Mouse (Mus musculus): ENCODE results near the gene Olfr559.

Olfr559 gene

GRCm38 (mm10) chr7:102727391-102727790, at the start of gene Olfr559:
Gene Olfr559, minus strand, starts transcription at chr7:102727491.
- no peak for DNase-seq (ENCODE audit: low read depth)

DNA sequence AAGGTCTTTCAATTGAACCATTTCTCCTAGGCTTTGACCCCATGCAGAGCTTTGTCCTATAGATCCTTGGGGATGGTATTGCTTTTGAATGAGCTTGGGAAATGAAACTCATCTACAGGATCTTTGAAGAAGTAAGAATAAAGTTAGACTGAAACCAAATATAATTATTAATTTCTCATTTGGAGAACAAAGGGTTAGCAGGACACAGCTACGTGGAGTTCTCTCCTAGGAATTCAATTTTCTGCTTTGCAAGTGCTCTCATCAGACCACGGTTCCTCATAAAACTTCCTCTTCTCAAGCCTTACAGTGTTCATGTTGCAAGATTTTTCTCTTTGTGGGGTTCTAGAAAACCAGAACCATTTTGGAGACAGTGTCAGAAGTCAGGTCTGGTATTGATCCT, 43.6 kb upstream of the Olfr559 start, which contains the start of gene Olfr561:
Olfr561 (plus strand) TSS at position 301 of the 400 bp plus-strand sequence.
- no peak for DNase-seq (ENCODE audit: low read depth)

DNA sequence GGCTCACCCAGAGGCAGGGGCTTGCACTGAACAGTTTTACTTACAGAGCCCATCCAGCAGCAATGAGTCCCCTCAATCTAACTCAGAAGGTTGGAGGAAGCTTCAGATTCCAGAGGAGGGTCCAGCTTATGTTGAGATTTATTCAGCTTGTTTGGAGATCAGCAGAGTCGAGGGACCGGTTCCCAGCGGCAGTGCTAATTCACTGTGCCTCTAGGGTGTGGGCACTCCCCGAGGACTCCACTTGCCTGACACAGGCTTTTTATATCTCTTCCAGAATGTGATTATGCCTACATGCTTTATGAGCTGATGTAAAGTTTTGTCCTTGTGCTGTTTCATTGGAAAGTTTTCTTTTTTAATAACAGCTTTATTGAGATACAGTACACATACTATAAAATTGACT, 32.0 kb upstream of the Olfr559 start, which contains the start of the genes Olfr560 and Olfr78:
Olfr560 (minus strand) TSS at position 101 of the 400 bp plus-strand sequence.
Olfr78 (minus strand) TSS at position 206 of the 400 bp plus-strand sequence.
- DNase-seq (ENCODE audit: low read depth), result no peak

DNA sequence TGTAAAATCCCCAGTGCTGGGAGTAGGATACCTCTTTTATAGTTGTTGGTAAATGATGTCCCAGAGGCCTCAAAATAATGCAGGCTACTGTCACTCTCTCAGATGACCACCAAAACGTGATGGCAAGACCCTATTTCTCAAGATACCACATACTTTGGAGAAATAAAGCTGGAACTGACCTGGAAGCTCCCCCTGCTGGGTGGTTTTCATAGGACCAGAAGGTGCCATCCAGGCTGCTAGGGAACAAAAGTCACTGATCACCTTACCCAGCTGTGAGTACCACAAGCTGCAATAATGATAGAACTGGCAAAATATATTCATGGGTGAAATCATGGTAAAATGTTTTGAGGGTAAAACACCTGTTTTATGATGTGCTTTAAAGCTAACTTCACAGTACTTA, 24.8 kb upstream of the Olfr559 start:
- peak; percentile 17 for DNase-seq (ENCODE audit: low read depth)

DNA sequence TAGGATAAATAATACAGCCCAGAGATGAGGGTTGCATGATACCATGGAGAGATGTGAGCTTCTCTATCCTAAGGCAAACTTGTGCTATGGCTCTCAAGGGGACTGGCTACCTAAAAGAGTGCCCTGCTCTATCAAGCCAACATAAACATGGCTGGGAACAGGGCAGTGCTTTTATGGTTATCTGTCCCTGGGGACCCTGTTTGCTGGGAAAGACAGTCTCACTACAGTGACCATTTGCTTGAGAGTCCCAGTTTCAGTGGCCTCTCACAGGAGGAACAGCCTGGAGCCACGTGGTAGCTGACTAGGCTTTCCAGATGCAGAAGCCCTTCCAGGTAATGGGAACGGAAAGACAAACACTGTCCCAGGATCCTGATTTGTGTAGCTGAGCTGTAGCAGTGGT, 10.4 kb upstream of the Olfr559 start:
- DNase-seq (ENCODE audit: low read depth), result no peak

DNA sequence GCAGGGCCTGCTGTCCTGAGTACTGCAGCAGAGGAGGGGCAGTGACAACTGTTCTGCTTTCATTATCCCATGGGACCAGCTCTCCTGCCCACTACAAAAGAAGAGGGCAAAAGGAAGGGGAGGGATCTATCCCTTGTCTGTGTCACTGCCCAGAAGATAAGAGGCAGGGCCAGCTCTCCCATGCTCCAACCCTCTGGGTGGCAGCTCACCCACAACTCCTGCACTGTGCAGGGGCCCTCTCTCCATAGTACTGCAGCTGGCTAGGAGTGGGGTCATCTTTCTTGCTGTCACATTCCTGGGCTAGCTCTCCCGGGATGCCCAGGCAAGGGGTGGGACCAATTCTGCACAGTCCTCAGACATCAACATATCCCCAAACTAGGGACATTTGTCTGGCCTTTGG, 6.5 kb upstream of the Olfr559 start:
- DNase-seq (ENCODE audit: low read depth), result no peak

DNA sequence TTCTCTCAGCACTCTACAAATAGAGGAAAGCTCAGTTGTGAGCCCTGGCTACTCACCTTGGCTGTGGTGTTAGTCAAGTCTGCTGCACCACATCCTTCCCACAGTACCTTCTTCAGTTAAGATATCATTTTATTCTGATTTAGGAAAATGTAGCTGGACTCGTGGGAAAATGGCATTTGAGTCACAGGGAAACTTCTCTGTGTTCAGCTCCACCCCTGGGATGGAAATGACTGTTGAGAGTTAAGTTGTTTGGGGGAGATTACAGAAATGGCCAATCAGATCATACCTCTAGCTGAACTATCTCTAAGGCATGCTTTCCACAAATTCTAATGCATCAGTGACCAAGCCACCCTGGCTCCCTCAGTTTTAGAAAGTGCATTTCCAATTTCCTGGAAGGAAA, 8.3 kb downstream of the Olfr559 start, which contains the start of gene Olfr33:
Olfr33 (minus strand) TSS at position 101 of the 400 bp plus-strand sequence.
- no peak for DNase-seq (ENCODE audit: low read depth)

- no peak for DNase-seq (ENCODE audit: low read depth)
Measured at GRCm38 (mm10) chr7:102701915-102702314, 25.4 kb downstream of the Olfr559 start, which contains the start of gene Olfr558. Gene Olfr558, plus strand, starts transcription at chr7:102702215.

DNA sequence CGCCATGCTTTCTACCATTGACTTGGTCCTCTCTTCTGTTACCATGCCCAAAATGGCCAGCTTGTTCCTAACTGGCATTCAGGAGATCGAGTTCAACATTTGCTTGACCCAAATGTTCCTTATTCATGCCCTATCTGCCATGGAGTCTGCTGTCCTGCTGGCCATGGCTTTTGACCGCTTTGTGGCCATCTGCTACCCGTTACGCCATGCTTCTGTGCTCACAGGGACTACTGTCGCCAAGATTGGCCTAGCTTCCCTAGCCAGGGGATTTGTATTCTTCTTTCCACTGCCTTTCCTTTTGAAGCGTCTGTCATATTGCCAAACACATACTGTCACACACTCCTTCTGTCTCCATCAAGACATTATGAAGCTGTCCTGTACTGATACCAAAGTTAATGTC, 28.8 kb downstream of the Olfr559 start:
- DNase-seq (ENCODE audit: low read depth), result no peak

DNA sequence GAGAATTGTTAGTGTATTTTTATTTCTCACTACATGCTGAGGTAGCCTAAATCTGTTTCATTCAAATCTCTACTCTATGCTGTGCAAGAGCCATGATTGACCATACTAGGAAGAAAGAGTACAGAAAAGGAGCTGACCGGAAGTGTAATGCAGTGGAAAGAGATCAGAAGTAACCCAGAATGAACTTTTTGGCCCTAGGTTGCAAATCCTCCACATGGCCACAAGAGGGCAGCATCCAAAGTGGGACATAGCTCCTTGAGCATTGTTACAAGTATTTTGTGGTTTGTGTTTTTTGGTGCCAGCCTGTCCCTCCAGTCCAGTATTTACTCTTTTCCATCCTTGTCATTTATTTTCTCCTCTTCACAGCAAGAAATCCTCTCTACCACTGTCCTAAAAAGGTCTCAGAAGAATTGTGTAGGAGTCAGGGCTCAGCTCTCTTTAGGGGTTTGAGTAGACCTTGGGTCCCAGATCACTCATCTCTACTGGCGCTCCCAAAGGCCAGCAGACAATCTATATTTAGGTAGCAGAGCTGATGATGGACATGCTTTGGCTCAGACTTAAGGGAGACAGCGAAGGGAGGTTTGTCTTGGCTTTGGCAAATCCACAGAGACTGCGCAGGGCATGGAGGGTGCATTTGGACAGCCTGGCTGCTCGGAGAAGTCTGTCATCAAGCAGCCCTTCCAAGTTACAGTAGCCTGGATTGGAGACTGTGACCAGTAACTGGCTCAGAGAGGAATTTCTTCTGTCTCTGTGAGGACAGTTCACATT, 31.7 kb downstream of the Olfr559 start, which contains the start of gene Olfr557:
Olfr557 (plus strand) TSS at position 553 of the 768 bp plus-strand sequence.
- DNase-seq (ENCODE audit: low read depth), result peak; percentile 80

DNA sequence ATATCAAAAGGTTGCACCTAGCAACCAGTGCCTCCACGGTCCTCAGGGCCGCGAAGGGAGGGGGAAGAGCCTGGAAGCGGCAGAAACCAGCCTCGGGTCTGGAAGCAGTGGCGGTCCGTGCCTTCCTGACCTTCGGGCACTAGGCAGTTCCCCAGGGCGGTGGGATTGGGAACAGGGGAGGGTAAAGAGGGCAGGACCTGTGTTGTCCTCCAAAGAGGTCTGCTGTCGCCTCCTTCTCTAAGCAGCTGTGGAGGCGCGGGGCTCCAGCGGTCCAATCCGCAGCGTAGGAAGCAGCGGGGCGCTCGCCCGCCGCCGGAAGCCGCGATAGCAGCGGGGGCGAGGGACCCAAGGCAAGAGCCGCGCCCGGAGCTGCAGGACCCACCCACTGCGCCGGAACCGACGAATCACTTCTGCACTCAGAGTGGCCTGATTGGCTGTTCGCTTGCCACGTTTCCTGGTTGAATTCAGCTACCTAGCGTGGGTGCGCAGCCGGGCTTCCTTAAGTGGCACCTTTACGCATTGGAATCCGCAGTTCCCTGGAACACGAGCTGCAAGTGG, 40.3 kb downstream of the Olfr559 start, which contains the start of gene Trim68:
Trim68 (minus strand) TSS at position 384 of the 558 bp plus-strand sequence.
- peak; percentile 95 for DNase-seq (ENCODE audit: low read depth)

DNA sequence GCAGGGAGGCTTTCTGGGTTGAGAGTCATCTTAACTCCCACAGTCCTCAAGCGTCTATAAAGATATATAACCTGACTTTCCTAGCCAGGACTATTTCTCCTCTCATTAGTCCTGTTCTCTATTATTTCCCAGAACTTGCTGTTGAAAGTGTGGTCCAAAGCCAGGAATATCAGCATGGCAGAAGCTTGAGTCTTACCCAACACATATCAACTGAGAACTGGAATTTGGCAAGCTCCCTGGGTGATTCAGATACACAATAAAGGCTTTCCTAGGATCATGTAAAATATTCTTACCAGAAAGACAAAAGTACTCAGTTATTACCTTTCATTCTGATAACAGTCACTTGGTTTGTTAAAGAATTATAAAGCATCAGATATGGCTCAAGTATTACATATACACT, 45.4 kb downstream of the Olfr559 start:
- no peak for DNase-seq (ENCODE audit: low read depth)

DNA sequence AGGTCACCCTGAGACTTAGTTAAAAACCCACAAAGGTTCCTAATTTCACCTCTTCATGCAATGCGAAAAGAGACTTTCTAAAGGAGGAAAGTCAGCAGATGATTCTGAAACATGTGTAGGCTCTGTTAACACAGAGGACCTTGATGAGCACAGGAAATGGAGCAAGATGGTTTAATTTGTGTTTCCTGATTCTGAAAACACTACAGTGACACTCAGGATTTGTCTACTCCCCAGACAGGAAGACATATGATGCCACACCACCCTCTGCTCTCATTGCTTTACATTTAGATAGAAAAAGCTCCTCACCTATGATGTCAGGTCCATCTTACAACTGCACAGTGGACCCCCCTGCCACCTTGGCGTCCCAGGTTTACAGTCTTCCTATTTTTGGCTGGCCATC, 51.1 kb downstream of the Olfr559 start:
- DNase-seq (ENCODE audit: low read depth), result no peak

Data from induced T-regulatory cell, adult 2 months (primary cell).